Mouse (Mus musculus) liver, postnatal 0 days (tissue): Measurements from ENCODE around the gene Tepsin.

ENCODE experiments used
- CTCF ChIP-seq: sonication (generic); IDR thresholded peaks from 2 replicates; pipeline ENCODE4 v1.5.1; 2016; ENCODE audit warnings: antibody characterized with exemption, low read depth
- EP300 ChIP-seq: IDR thresholded peaks from 2 replicates; pipeline ENCODE4 v1.6.1; 2016; ENCODE audit warnings: antibody characterized with exemption, low read depth, mild to moderate bottlenecking

- no peak for TF ChIP-seq CTCF
- no peak for TF ChIP-seq EP300
These were observed 26.7 kb downstream of the Tepsin start for GRCm38 (mm10) chr11:120071731-120072320.
